Mouse (Mus musculus): Measurements from ENCODE around the gene Fam98c.

GRCm38 (mm10) chr7:29146625-29147367, 9.2 kb downstream of the Fam98c start:
- TF ChIP-seq EP300 (IDR thresholded peaks at IDR 0.05; ENCODE audit: low read length) (no peak), POLR2A (IDR thresholded peaks at IDR 0.05; ENCODE audit: low read depth, low read length) (no peak), NELFE (IDR thresholded peaks at IDR 0.05; ENCODE audit: low read depth, low read length) (no peak), CTCF (conservative IDR thresholded peaks at IDR 0.05 in 1 of 2, IDR thresholded peaks at IDR 0.05 in 1 of 2; ENCODE audit: low read depth in 2 of 2, low read length in 2 of 2) (no peak)

All from CH12.LX (cell line).